Mouse (Mus musculus): Measurements from ENCODE around the gene Fhl3.
A peak's percentile ranks its signal among the peaks of the same experiment; 100 is the strongest.

Gene Fhl3

GRCm38 (mm10) chr4:124700248-124700971 lies at the start of gene Fhl3:
Gene Fhl3 (plus strand): TSS chr4:124700701.
- no peak for DNase-seq (ENCODE audit: low read depth)

GRCm38 (mm10) chr4:124652886-124653285 lies 47.6 kb upstream of the Fhl3 start:
- DNase-seq (ENCODE audit: low read depth) = no peak

- DNase-seq (ENCODE audit: low read depth) = no peak
Measured at GRCm38 (mm10) chr4:124656518-124656853, 44.0 kb upstream of the Fhl3 start, which contains the start of gene Pou3f1. Gene Pou3f1 (plus strand): TSS chr4:124656807.

- peak; percentile 34 for DNase-seq (ENCODE audit: low read depth)
Measured at GRCm38 (mm10) chr4:124656854-124657650, 43.4 kb upstream of the Fhl3 start.

- no peak for DNase-seq (ENCODE audit: low read depth)
Measured at GRCm38 (mm10) chr4:124657781-124658180, 42.7 kb upstream of the Fhl3 start.

DNA sequence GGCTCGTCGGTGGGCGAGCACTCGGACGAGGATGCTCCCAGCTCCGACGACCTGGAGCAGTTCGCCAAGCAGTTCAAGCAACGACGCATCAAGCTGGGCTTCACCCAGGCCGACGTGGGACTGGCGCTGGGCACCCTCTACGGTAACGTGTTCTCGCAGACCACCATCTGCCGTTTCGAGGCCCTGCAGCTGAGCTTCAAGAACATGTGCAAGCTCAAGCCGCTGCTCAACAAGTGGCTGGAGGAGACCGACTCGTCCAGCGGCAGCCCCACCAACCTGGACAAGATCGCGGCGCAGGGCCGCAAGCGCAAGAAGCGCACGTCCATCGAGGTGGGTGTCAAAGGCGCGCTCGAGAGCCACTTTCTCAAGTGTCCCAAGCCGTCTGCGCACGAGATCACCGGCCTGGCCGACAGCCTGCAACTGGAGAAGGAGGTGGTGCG lies 42.1 kb upstream of the Fhl3 start:
- DNase-seq (ENCODE audit: low read depth) = no peak

GRCm38 (mm10) chr4:124659251-124660217 lies 41.0 kb upstream of the Fhl3 start:
- no peak for DNase-seq (ENCODE audit: low read depth)

GRCm38 (mm10) chr4:124660603-124661002 lies 39.9 kb upstream of the Fhl3 start:
- DNase-seq (ENCODE audit: low read depth) = no peak

- DNase-seq (ENCODE audit: low read depth) = no peak
Measured at GRCm38 (mm10) chr4:124663034-124663433, 37.5 kb upstream of the Fhl3 start.

DNA sequence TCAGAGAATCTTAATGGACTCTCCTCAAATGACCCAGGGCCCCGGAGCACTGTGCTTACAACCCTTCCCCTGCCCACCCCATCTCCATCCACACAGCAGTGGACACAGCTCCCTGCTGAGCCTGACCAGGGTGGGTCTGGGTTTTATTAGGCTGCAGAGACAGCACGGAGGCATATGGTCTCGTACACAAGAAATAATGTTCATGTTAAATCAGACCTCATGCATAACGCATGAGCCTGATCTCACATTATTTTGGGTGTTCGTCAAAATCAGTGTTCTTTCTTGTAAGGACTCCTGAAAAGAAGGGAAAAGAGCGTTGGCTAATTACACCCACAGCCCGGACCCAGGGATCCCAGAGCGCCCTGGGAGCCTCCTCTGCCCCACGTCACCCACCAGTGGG lies 36.3 kb upstream of the Fhl3 start:
- no peak for DNase-seq (ENCODE audit: low read depth)

DNA sequence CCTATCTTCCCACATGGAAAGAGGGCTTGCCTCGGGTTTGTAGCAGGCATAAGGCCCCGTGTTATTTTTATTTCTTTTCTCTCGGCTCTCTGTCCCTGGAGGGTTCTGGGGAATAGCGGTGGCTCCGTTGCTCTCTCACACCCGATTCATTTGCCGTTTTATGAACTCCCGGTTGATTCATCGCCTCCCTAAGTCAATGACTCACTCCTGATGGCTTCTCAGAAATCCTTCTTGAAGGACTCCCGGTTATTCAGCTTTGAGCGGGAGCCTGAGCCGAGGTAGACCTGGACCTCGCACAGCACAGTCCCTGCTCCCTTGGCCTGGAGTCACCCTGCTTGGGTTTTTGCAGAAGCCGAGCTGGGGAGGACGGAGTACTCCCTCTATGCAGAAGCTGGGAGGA lies 35.9 kb upstream of the Fhl3 start:
- DNase-seq (ENCODE audit: low read depth) = no peak

- no peak for DNase-seq (ENCODE audit: low read depth)
Measured at GRCm38 (mm10) chr4:124667476-124668033, 32.9 kb upstream of the Fhl3 start.

GRCm38 (mm10) chr4:124668078-124668477 lies 32.4 kb upstream of the Fhl3 start:
- DNase-seq (ENCODE audit: low read depth) = no peak

- DNase-seq (ENCODE audit: low read depth) = no peak
Measured at GRCm38 (mm10) chr4:124670232-124670631, 30.3 kb upstream of the Fhl3 start.

DNA sequence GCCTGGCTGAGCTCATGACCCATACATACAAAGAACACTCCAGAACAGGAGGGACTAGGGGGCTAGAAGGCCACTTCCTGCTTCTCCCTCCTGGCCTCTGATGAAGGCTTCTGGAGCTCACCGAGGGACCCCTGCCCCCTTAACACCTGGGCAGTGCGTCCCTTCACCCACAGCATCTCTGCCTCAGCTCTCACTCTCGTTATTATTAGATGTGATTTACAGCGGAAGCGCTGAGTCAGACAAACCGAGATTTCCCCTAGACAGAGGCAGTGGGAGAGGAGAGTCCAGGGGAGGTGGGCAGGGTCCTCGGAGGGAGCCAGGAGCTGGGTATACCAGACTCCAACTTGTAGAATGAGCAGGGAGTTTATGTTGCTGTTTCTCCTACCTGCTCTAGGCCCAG lies 28.9 kb upstream of the Fhl3 start:
- no peak for DNase-seq (ENCODE audit: low read depth)

- DNase-seq (ENCODE audit: low read depth) = no peak
Measured at GRCm38 (mm10) chr4:124672347-124673320, 27.9 kb upstream of the Fhl3 start.

DNA sequence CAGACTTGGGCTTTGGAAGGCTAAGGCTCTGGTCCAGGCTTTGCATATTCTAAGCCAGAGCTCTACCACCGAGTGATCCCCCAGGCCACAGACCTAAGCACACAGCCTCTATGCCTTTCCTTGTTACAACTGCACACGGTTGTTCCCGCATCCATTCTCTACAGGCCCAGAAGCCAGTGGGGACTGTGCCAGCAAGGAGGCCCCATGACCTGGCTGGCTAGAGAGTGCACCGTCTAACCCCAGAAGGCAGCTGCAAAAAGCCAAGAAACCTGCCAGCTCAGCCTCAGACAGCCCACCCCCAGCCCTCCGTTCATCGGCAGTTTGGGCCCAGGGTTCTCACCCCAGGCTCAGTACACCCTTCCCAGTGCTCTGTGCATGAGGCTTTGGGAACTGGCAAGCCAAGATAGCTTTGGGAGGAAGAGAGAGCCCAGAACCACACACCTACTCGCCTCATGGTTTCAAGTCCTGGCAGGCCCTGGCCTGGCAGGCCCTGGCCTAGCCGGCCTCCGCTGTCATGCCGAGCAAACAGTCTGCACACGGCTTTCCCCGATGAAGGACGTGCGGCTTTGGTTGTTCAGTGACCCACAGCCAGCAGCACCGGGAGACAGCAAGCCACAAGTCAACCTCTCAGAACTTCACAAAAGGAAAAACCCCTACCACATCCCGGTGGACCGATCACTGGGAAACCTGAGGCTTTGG lies 26.0 kb upstream of the Fhl3 start:
- DNase-seq (ENCODE audit: low read depth) = no peak

DNA sequence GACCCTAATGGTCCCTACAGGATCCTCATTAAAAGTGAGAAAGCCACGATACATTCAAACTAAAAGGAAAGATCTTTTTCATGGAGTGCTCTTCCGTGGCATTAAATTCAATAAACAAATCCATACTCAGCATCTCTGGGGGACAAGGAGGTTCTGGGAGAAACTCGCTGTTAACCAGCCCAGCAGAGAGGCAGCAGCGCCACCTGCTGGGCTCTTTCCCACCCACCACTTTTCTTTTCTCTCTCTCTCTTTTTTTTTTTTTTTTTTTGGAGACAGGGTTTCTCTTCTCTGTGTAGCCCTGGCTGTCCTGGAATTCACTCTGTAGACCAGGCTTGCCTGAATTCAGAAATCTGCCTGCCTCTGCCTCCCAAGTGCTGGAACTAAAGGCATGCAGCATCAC lies 25.5 kb upstream of the Fhl3 start:
- peak; percentile 44 for DNase-seq (ENCODE audit: low read depth)

DNA sequence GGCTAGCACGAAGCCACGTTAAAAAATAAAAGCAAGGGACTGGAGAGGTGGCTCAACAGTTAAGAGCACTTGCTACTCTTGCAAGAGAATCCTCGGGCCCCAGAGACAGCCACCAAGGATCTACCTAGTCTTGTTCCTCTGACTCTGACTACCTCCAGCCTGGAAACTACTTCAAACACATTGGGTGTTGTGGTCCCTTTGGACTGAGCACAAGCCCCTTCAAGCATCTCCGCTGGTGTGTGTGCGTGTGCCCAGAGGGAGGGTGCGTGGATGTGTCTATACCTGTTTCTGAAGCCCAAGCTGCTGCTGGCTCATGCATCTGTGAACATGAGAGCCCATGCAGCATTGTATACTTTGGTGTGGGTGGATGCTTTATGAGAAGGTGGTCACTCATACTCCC lies 24.5 kb upstream of the Fhl3 start:
- no peak for DNase-seq (ENCODE audit: low read depth)

DNA sequence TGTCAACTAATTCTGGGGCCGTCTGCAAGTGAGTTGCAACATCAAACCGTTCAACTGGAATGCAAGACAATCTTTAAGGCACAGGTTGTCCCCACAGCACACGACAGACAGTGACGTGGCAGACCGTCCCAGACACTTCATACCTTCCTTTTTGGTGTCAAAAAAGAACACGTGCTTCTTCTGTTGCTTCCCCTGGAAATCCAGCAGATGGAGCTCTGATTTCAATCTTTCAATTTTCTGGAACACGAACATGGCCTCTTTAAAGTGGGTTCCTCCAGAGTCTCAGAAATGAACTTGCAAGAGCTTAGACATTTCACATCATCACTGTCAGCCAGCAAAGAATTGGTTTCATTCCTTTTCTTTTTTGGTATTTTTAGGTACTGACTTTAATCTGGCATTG lies 18.2 kb upstream of the Fhl3 start:
- no peak for DNase-seq (ENCODE audit: low read depth)

Measured in c-Kit-positive CD71-positive TER-119-negative erythroid progenitor cells, embryonic 14.5 days (primary cell).